Mouse (Mus musculus): ENCODE data around the gene Ldhc.
A peak's percentile ranks its signal among the peaks of the same experiment; 100 is the strongest.
"Not testable (repeated sequence)": the region's sequence is repeated elsewhere in the genome, so short reads cannot be mapped to it uniquely, and the experiment has no call there.

The Ldhc gene

DNA sequence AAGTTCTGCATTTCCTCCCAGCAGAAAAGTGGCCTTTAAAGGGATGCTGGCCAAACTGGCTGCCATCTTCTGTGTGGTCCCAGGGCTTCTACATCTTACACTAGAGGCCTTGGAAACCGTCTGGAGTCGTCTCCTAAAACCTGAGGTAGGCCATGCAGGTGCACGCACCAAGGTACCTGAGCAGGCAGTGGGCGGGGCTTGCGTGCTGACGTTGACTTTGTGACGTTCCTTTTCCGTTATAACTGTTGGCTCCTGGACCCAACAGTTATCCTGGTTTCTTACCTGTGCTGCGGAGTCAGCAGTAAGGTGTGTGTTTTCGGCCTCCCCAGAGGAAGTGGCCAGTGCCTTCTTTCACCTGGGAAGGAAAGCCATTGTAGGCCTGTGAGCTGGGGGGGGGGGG, at the start of gene Ldhc:
Ldhc (plus strand) TSS at position 208 of the 400 bp plus-strand sequence.
- no peak for DNase-seq (ENCODE audit: low spot score)

DNA sequence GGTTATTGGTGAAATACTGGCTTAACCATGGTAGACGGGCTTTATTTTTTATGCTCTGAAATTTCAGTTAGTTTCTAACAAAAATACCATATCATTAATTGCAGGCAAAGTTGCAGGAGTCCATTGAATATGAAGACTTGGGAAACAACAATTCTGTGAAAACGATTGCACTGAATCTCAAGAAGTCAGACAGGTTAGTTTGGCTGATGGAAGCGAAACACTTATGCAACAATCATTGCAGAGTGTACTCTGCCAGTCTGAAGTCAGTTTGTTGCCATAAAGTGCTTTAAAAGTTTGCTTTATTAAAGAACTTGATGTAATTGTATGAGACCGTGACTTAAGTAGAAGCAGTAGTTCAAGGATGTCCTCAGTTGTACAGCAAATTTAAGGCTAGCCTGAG, 47.0 kb upstream of the Ldhc start:
- no peak for DNase-seq (ENCODE audit: low spot score)

DNA sequence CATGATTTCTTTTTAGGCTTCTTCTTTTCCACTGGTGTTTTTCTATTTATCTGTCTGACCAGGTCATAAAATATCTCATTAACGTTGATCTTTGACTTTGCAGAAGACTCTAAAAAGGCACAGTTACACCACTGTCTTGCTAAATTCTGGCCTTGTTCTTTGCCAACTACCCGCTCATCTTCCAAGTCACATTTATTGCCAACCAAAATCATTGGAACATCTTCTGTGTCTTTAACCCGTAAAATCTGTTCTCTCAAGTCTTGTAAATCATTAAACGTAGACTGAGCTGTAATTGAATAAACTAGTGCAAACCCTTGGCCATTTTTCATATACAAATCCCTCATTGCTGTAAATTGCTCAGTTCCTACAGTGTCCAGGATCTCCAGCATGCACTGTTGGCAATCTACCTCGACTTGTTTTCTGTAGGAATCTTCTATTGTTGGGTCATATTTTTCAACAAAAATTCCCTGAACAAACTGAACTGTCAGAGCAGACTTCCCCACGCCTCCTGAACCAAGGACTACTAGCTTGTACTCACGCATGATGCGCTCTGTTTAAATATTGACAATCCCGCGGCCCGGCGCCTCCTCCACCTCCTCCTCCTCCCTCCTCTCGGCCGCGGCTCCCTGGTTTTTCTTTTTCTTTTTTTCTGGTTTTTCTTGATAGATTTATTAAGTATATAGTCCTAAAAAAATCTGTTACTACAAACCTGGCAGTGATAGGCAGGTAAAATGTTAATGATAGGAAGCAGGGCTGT, 39.9 kb upstream of the Ldhc start:
- not testable (repeated sequence) for DNase-seq (ENCODE audit: low spot score)

DNA sequence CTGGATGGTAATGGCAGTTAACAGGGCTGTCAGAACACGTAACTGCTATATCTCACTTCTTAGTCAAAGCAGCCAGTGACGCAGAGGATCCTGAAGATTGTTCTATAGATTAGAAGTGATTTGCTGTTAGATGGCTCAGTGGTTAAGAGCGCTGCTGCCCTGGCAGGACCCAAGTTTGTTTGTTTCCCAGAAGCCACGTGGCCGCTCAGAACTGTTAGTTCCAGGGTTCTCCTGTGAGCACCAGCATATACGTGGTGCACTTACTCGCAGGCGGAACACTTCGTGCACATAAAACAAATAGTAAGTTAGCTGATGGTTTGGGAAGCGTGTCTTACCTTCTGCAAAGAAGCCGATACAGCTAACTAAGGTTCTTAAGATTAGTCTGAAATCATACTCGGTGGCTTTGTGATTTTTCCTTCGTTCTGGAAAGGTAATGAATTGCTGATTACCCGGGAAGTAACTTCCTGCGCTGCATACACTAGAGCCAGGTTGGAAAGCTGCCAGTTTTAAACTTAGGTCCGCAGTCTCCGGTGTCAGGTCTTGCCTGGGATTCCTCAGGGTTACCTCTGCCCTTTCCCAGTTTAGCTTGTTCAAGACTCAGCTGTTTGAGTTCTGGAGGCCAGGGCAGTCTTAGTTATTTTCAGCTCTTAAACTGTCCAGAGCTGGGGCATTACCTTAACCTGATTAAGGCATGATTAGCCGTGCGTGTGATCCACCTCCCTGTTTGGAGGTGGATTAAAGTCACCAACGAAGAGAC, 33.8 kb upstream of the Ldhc start:
- DNase-seq (ENCODE audit: low spot score) = no peak

DNA sequence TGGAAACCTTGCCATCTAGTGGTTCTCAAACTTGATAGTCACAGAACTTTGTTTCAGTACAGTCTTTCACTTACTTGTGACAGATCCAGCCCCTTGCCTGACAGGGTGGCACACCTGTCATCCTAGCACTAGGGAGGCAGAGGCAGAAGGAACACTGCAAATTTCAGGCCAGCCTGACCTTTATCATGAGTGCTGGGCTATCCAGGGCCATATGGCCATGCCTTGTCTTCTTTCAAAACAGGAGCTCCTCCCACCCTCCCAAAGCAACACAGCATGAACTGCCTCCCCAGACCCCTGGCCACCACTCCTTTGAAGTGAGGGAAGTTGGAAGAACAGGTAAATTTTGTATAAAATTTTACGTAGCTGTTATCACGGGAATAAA, 33.2 kb upstream of the Ldhc start:
- DNase-seq (ENCODE audit: low spot score) = no peak

DNA sequence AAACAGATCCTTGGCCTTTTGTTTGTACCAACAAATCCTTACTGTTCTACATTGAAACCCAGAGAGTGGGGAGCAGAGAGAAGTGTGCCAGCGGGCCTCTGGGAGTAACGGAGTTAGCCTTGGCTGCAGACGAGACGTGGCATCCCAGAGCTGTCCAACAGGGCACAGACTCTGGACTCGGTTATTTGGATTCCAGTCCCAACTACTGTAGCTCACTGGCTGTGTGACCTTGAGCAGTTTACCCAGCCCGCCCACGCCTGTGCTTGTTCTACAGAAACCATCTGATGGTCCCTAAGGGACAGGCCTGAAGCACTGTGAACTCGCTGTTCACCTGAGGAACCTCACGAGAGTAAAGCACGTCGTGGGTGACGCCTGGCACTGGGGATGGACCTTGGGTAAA, 31.1 kb upstream of the Ldhc start:
- DNase-seq (ENCODE audit: low spot score) = no peak

DNA sequence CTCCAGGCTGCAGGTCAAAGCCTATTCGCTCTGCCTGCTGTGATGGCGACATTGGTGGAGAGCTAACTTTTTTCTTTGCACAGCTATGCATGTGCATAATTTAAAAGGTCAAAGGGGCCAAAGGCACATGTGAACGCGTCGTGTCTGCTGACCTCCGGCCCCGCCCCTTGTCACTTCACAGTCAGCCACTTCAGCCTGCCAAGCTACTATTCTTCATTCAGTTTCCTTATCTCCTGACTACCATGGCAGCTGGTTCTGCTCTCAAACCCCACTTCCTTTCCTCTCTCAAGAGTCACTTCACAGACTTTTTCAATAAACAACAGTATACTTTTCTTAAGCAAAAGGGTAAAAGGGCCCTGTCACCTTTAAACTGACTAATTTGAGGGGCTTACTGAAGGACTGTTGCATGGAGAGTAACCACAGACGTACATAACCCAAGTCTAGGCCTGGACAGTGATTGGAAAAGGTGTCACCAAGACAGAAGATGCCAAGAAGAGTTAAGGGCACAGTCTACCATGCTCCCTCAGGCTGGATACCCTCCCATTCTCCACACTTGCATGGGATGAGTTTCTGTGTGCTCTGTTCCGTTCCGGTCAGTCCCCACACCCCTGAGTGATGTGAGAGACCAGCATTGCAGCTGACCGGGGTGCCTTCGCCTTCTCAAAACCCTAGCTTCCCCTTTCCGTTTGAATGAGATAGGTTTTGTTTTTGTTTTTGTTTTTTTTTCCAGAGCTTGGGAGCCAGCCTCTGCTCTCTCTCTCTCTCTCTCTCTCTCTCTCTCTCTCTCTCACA, 30.0 kb upstream of the Ldhc start:
- no peak for DNase-seq (ENCODE audit: low spot score)

DNA sequence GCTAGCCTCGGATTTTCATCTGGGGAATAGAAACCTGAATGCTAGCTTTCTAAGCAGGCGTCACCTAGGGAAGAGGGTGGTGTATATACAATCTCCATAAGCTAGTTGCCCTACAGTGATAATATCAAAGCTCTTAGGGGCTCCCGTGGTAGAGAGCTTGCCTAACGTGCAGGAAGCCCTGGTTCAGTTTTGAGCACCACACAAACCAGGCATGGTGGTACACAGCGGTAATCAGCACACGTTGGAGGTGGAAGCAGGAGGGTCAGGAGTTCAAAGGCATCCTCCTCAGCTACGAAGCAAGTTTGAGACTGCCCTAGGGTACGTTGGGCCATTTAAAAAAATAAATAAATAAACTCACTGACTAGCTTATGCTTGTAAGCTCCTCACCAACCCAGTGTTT, 29.3 kb upstream of the Ldhc start:
- no peak for DNase-seq (ENCODE audit: low spot score)

DNA sequence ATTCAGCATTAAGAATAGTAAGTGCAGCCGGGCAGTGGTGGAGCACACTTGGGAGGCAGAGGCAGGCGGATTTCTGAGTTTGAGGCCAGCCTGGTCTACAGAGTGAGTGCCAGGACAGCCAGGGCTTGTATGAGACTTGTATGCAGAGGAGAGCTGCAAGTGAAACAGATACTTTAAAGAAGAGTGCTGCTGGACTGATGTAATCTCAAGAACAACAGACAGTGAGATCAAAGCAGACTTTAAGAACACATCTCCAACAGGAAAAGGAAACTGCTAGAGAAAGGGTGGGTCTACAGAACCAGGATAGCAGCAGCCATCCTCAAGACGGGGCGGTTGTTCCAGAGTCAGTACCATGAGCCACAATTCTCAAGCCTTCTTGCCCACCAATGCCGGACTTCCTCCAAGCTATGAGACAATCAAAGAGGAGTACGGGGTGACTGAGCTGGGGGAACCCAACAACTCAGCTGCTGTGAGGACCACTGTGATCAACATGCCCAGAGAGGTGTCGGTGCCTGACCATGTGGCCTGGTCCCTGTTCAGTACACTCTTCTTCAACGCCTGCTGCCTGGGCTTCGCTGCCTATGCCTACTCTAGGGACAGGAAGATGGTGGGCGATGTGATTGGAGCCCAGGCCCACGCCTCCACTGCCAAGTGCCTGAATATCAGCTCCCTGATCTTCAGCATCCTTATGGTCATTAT, 28.7 kb upstream of the Ldhc start:
- DNase-seq (ENCODE audit: low spot score) = not testable (repeated sequence)

DNA sequence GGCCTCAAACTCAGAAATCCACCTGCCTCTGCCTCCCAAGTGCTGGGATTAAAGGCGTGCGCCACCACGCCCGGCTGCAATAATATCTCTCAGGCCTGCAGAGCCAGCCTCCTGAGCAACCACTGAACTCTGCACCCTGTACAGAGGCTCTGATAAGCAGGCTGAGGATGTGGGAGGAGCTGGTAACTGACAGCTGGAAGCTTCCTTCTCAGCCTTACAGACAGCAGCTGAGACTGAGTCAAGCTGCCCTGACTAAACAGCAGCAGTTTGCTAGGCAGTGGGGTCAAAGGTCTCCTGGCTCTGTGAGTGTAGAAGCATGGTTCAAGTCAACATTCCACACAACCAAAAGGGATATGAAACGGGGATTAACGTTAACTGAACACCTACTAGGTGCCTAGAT, 27.7 kb upstream of the Ldhc start:
- no peak for DNase-seq (ENCODE audit: low spot score)

DNA sequence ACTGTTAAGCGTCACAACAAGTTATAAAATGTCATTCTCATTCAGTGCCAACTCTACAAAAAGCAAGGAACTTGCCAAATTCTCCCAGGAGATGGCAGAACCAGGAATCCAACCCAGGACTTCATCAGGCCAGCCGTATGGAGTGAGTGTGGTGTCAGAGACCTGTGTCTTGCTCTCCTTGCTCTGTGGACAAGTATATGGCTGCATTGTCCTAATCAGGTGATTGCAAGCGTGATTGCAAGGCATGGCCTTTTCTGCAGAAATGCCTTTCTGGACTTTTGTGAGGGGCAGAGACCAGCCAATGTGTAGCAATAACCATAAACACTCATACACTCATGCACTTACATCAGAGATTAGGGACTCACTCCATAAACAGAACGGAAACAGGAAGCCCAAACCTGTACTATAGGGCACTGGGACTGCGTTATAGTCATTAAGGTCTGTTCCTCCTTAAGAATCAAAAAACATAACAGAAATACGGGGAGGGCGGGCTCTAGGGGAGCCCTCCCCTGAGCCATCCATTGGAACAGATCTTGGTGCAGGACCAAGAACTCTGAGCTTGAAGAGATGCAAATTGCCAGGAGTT, 27.2 kb upstream of the Ldhc start:
- no peak for DNase-seq (ENCODE audit: low spot score)

DNA sequence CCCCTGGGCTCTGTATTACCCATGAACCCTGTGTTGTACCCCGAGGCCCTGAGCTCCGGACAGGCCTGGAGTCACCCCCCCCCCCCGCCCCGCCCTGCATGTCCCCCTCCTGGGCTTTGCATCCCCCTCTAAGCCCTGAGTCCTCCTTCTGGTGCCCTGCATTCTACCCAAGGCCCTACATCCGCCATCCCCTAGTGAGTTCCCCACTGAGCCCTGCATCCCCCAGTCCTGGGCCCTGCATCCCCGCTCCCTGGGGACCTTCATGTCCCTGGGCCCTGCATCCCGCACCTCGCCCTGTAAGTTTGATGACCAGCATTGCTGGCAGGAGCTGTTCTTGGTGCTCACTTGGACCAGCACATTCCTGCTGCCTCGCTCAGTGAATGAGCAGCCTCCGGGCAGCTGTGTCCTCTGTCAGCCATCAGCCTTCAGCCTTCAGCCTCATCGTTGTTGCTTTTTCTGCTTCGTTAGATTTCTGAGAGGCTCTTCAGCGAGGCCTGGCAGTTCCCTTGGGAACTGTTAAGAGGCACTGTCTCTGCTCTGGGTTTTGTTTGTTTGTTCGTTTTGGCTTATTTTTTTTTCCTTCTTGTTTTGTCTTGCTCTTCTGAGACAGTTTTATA, 25.9 kb upstream of the Ldhc start:
- DNase-seq (ENCODE audit: low spot score) = peak; percentile 59

DNA sequence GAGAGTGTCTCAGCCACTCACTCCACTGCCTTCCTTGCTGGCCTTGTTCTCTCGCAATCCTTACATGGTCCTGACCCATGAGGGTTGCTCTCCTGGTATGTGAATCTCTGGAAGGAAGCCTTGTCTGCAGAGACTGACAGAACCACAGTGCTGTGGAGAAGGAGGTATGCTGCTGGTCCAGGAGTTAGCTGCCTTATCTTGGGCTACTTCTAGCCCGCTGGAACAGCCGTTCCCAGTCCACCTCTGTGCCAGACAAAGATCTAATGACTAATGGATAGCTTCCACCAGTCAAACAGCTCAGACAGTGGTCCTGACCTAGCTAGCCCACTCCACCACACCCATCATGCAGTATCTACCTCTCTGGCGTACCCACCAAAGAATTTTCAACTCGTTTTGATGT, 24.6 kb upstream of the Ldhc start:
- DNase-seq (ENCODE audit: low spot score) = no peak

DNA sequence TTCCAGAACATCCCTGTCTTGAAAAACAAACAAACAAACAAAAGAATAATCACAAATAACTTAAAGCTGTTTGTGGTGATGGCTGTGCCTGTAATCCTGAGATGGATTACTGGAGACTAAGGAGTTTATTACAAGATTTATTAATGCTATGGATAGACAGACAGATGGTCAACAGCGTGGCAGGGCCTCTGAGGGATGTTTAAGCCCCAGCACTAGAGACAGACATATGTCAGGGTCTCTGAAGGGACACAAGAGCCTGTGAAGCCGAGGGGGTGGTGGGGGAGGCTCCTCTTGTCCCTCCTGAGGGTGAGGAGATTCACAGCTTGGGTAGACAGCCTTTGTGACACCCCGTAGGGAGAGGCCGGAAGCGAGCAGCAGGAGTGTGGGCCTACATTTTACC, 23.9 kb upstream of the Ldhc start:
- no peak for DNase-seq (ENCODE audit: low spot score)

DNA sequence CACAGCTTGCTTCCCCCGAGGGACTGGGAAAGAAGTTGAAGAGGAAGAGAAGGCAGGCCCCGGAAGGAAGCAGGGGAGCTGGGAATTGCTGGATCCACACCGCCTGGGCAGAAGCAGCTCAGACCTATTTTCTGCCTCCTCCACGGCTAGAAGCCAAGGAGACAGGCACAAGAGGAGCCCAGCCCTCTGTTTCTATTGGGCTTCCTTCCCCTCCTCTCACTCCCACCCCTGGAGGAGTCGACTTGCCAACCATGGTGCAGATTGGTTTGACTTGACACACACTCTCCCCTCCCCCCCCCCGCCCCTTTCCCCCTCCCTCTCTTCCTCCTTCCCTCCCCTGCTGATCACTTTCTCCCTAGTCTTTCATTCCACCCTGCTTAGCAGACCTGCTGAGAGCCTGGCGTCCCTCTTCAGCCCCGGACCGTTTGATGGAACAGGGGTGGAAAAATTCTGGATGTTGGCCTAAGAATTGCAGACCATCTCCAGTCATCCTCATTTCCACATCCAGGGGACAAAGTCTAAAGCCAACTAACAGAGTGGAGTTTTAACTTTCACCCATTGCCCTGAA, 22.8 kb upstream of the Ldhc start:
- peak; percentile 78 for DNase-seq (ENCODE audit: low spot score)

DNA sequence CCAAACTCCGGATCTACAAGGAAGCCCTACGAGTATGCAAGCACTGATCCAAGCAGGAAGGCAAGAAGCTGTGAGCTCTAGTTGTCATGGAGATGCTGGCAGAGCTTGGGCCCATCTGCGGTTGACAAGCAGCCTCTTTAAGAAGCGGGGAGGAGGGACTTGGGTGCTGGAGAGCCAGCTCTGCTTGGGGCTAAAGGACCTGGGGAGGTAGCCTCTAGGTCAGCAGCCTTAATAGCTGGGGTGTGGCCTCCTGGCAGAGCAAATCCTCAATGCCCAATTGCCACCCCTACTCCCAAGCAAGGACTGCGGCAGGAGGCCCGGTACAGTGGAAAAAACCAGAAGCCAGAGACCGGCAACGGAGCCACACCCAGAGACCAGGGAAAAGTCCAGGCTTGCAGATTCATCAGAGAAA, 22.1 kb upstream of the Ldhc start:
- peak; percentile 89 for DNase-seq (ENCODE audit: low spot score)

DNA sequence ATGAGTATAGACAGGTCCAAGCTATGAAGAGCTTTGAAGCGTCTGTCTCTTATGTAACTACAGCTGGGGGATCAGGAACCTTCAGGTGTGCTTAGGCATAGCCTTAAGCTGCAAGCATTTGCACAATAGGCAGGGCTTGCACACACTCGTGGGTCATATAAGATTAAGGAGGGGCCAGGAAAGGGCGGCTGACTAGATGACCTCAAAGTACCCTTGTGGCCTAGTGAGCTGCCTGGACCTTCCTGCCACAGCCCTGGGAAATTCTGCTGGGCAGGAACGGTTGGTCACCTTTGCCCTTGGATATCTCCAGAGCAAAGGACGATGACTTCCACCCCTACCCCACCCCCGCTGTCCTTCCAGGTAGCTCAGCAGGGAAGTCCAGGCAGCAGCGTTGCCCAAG, 21.6 kb upstream of the Ldhc start:
- DNase-seq (ENCODE audit: low spot score) = no peak

DNA sequence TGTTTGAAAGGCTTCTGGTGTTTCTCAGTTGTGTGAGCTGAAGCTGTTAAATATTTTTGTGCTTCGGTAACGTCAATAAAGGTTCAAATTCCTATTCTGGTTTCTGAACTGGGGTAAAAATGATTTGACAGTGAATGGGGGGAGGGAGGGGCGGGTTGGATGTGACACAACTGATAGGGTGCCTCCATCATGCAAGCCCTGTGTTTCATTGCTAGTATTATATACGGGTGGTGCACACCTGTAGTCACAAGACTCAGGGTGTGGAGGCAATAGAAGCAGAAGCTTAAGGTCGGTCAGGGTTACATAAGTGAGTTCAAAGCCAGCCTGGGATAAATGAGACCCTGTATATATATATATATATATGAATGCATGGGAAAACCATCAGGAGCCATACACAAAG, 21.1 kb upstream of the Ldhc start:
- DNase-seq (ENCODE audit: low spot score) = no peak

DNA sequence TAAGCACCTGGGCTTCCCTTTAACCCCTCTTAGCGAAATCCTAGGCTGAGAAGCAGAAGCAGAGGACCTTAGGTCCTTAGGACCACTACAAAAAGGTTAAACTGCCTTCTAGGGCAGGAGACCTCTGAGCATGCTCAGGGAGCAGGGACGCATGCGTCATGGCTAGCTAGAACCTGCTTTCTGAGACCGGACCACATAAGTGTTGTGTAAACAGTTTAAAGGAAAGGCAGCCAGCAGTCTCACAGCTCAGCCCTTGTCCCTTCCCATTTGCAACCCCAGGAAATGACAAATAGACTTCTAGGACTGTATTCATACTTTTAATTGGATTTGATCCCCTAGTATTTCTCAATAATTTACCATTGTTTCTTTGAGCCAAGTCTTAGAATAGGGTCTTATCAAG, 20.7 kb upstream of the Ldhc start:
- no peak for DNase-seq (ENCODE audit: low spot score)

DNA sequence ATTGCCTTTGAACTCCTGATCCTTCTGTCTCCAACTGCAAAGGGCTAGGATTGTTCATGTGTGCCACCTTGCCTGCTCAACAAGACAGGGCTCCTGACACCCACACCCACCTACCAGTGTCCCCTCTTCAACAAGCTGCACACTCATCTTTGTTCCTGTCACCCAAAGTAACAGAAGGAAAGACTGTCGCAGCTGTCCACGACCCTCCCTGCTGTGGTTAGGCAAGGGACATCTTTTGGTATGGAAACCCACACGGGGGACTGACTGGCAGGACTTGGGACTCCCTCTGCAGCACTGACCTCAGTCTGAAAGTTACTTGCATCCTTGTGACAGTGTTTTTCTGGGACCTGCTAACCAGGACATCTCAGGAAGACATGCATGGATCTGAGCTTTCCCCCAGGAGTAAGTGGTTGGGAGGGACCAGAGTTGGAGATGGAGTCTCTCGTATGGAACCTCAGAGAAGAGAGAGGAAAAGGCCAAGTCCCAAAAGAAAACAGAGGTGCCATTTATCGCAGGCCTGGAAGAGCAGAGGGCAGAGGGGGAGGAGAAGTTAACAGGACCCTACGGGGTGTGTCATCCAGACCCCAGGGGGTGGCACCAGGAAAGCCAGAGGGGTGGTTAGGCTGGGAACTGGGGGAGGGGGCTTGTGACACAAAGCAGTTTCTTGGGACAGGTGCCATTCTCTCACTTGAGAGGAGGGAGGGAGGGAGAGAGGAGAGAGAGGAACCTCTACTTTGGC, 20.0 kb upstream of the Ldhc start, which contains the start of gene Ldha:
Ldha (plus strand) TSS at position 689 of the 739 bp plus-strand sequence.
- DNase-seq (ENCODE audit: low spot score) = no peak

Data from MN1 (cell line).